Mouse (Mus musculus) lung, adult 2 months (tissue): ENCODE results near the gene Naa20. TPM values are rescaled to one million over a fixed set of nuclear protein-coding genes. Genes with fewer than 3 reads are reported as not detected.

ENCODE experiments used
- DNase-seq: peaks from one replicate; pipeline ENCODE4 v3.0.0; 2022
- H3K4me1 ChIP-seq: fragments of 200-500 bp; 2 replicates; pipeline ENCODE4 v1.6.1; 2011; ENCODE audit warnings: low read length; ENCODE audit not compliant: control insufficient read depth, insufficient read depth
- H3K4me3 ChIP-seq: fragments of 200-500 bp; replicated peaks from 2 replicates; pipeline ENCODE3; 2011; ENCODE audit warnings: low read depth, mild to moderate bottlenecking, control low read depth, low read length; ENCODE audit errors: extremely low read depth
- CTCF ChIP-seq: fragments of 200-500 bp; IDR thresholded peaks from 2 replicates; pipeline ENCODE4 v1.5.1; 2011; ENCODE audit warnings: mild to moderate bottlenecking, low read length, control low read depth; ENCODE audit not compliant: insufficient read depth
- POLR2A ChIP-seq: fragments of 200-500 bp; IDR thresholded peaks from 2 replicates; pipeline ENCODE4 v1.6.1; 2011; ENCODE audit warnings: low read depth, mild to moderate bottlenecking, control low read depth, low read length, borderline replicate concordance; ENCODE audit errors: extremely low read depth
- WGBS: fragments of 180-500 bp; shearing (Covaris S2); methylation state at CpG from one replicate; pipeline ENCODE4 v1.1.7; 2018; 5-methylcytosine and 5-hydroxymethylcytosine counted together
- polyA plus RNA-seq: library from polyadenylated mRNA; depleted of rRNA; stranded (reverse); fragments of >200 nt; gene quantifications from 2 replicates; pipeline ENCODE4 v1.2.3, GENCODE M21; 2012

The Naa20 gene
- polyA plus RNA-seq, 1 experiment: 27.3 TPM

- 93% methylated on average over 11 of the region's 11 CpGs for WGBS
- DNase-seq: no peak
- TF ChIP-seq POLR2A (no peak), CTCF (no peak)
- peaks cover 18% of the 10 kb centered on the region for H3K4me1 ChIP-seq
- no peak overlapping the region for H3K4me3 ChIP-seq
These were observed 35.0 kb upstream of the Naa20 start for GRCm38 (mm10) chr2:145866695-145867449.

- Histone ChIP-seq H3K4me3 (no peak overlapping the region), H3K4me1 (peaks cover 23% of the 10 kb centered on the region)
- DNase-seq: peak; percentile 17
- TF ChIP-seq CTCF (no peak), POLR2A (no peak)
- WGBS: 65% methylated on average over 4 of the region's 4 CpGs
These were observed 30.6 kb upstream of the Naa20 start for GRCm38 (mm10) chr2:145871308-145871707.

DNA sequence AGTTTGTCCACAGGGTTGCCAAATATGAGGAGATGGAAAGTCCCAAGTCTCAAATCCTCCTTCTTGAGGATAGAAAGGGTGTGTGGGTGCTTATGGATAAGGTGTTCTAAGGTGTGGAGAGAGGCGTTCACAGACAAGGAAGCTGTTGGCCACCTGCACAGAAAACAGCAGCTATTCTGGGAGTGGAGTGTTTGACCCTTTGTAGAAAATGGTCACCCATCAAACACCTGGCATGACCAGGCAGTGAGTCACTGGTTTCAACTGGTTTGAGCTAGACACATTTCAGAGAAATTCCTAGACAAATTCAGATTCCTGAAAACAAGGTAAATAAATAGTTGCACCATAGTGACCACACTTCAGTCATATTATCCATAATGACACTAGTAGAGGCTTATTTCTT, 29.8 kb upstream of the Naa20 start:
- TF ChIP-seq CTCF: no peak
- TF ChIP-seq POLR2A: no peak
- DNase-seq: no peak
- no peak overlapping the region for H3K4me3 ChIP-seq
- peaks cover 23% of the 10 kb centered on the region for H3K4me1 ChIP-seq
- WGBS: 70% methylated on average over 1 of the region's 1 CpGs

- Histone ChIP-seq H3K4me1 (peaks cover 23% of the 10 kb centered on the region), H3K4me3 (no peak overlapping the region)
- no peak for TF ChIP-seq POLR2A
- TF ChIP-seq CTCF: no peak
- DNase-seq: no peak
- 40% methylated on average over 1 of the region's 1 CpGs for WGBS
These were observed 27.9 kb upstream of the Naa20 start for GRCm38 (mm10) chr2:145873953-145874352.

- H3K4me3 ChIP-seq: no peak overlapping the region
- TF ChIP-seq CTCF (no peak), POLR2A (no peak)
- WGBS: 38% methylated on average over 3 of the region's 3 CpGs
- no peak for DNase-seq
- H3K4me1 ChIP-seq: peaks cover 22% of the 10 kb centered on the region
These were observed 26.9 kb upstream of the Naa20 start for GRCm38 (mm10) chr2:145874879-145875482.

DNA sequence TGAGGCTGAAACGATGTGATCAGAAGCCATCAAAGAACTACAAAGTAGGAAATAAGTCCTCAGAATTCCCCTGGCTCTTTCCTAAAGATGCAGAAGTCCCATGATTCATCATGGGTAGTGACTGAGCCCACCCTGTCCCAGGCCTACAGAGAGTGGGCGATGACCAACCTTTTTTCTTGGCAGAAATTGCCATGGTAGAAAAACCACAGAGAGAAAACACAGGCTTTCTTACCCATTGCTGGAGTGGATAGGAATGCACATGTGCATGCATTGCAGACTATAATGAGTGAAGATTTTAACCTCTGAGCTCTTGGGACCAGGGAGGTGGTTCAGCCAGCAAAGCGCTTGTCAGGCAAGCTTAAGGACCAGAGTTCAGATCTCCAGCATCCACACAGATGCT, 24.7 kb upstream of the Naa20 start:
- TF ChIP-seq CTCF (no peak), POLR2A (no peak)
- 80% methylated on average over 3 of the region's 3 CpGs for WGBS
- H3K4me1 ChIP-seq: peaks cover 27% of the 10 kb centered on the region
- DNase-seq: no peak
- H3K4me3 ChIP-seq: no peak overlapping the region

DNA sequence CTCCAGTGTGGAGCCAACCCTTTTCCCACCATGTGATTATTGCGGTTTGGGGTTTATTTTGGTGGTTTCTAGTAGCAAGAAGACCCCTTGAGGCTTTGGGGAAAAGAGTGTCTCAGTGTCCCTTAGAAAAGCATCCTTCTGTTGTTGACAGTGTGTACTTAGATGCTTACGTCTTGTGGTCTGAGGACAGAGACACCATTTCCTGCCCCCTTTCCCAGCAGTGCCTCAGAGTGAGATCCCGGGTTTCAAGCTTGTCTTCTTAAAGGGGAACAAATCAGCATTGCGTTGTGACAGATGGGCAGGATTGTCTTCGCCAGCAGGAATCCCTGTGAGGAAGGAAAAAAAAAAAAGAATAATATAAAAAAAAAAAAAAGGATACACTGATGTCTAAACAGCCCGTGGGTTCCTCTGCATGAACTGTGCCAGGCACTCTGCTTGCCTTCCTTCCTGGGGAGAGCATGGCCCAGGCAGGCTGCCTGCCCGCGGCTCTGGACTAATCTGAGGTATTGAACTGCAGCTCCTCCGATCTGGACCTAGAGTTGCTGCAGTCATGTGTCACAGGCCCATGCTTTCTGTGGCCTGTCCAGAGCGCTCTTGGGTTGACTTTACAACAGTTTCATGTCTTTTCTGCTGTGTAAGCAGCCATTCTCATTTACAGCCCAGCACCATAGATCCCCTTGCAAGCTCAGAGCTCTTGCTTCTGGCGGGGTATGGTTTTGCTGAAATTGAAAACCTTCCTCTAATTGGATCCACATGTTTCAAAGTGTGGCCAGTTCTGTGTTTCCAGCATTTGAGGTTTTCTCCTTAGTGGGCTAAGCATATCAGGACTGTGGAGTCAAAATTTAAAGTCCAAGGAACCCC, 20.8 kb upstream of the Naa20 start:
- WGBS: 33% methylated on average over 11 of the region's 11 CpGs
- H3K4me3 ChIP-seq: no peak overlapping the region
- peaks cover 29% of the 10 kb centered on the region for H3K4me1 ChIP-seq
- TF ChIP-seq POLR2A (no peak), CTCF (no peak)
- no peak for DNase-seq

DNA sequence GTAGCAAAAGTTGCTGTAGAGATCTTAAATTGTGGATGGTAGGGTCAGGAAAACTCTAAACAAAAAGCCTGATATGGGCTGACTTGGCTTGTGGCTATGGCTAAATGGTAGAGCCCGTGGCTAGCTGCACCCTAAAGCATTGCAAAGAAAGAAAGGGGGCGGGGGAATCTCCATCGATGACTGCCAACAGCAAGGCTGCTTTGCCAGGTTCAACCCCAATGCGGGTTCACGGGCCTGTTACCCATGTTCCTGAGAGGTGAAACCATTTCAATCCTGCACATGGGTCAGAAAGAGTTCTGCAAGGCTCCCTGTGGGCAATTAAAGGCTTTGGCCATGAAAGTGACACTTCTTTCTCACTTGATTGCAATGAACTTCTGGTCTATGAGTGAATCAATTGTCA, 20.0 kb upstream of the Naa20 start:
- WGBS: 62% methylated on average over 5 of the region's 5 CpGs
- no peak overlapping the region for H3K4me3 ChIP-seq
- TF ChIP-seq CTCF (no peak), POLR2A (no peak)
- no peak for DNase-seq
- H3K4me1 ChIP-seq: peaks cover 29% of the 10 kb centered on the region

GRCm38 (mm10) chr2:145882398-145882797, 19.5 kb upstream of the Naa20 start:
- no peak for DNase-seq
- WGBS: 3% methylated on average over 2 of the region's 2 CpGs
- H3K4me1 ChIP-seq: peaks cover 34% of the 10 kb centered on the region
- no peak overlapping the region for H3K4me3 ChIP-seq
- no peak for TF ChIP-seq POLR2A
- peak; percentile 29; the same call in 1 of the 2 replicates for TF ChIP-seq CTCF
